Mouse (Mus musculus): ENCODE measurements around the gene Purb. TPM values are rescaled to one million over a fixed set of nuclear protein-coding genes. Genes with fewer than 3 reads are reported as not detected.

Purb gene
- total and polyA plus RNA-seq, 3 experiments: 19.3 to 45.2 (median 42.4) TPM

DNA sequence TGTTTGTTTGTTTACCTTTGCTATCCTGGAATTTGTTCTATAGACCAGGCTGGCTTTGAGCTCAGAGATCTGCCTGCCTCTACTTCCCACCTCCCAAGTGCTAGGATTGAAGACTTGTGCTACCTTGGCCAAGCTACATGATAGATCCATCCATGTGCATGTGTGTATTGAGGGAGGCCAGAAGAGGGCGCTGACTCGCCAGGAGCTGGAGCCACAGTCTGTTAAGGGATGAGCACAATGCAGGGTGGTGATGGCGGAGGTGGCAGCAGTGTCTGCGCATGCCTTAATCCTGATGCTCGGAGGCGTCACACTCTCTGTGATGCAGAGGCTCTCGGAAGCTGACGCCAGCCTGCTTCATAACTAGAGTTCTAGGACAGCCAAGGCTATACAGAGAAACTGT lies 39.3 kb downstream of the Purb start:
- peaks cover 10% of the 10 kb centered on the region for H3K79me2 ChIP-seq (replicated peaks; ENCODE audit: control insufficient read depth, extremely low read depth, insufficient read depth, poor library complexity, severe bottlenecking)
- dilution Hi-C loops (cut with MboI; ENCODE audit: extremely low pct_ligation_motif_present, extremely low pct_unique_long_range_greater_than_20kb, low sequenced_read_pairs): no loop called here
- no peak overlapping the region for H3K4me3 ChIP-seq (replicated peaks in 1 of 3; ENCODE audit: low read depth in 2 of 3, low read length in 2 of 3, poor library complexity in 1 of 3)
- H3K36me3 ChIP-seq (replicated peaks in 1 of 2; ENCODE audit: control insufficient read depth in 1 of 2, insufficient read depth in 1 of 2, low read length in 1 of 2): peaks cover 31 to 65% of the 10 kb centered on the region in 2 experiments
- H3K4me2 ChIP-seq (ENCODE audit: insufficient read depth, low read depth, poor library complexity, severe bottlenecking): no peak overlapping the region
- no peaks in the 10 kb centered on the region for H3K4me1 ChIP-seq (ENCODE audit: control insufficient read depth in 1 of 2, insufficient read depth in 2 of 2)
- in situ Hi-C loops (cut with MboI; ENCODE audit: low pct_ligation_motif_present, low pct_unique_long_range_greater_than_20kb, low sequenced_read_pairs): no loop called here
- H3K9ac ChIP-seq (ENCODE audit: insufficient read depth, low read depth): no peak overlapping the region
- no peaks in the 10 kb centered on the region for H3K27me3 ChIP-seq (replicated peaks)
- TF ChIP-seq PAX5 (IDR thresholded peaks at IDR 0.05; ENCODE audit: low read length) (no peak), BHLHE40 (IDR thresholded peaks at IDR 0.05; ENCODE audit: low read depth, low read length) (no peak), E2F4 (IDR thresholded peaks at IDR 0.05; ENCODE audit: insufficient replicate concordance, low read depth, low read length) (no peak), CTCF (conservative IDR thresholded peaks at IDR 0.05 in 1 of 2, IDR thresholded peaks at IDR 0.05 in 1 of 2; ENCODE audit: low read depth in 2 of 2, low read length in 2 of 2) (peak; percentile 69 to 93), UBTF (IDR thresholded peaks at IDR 0.05; ENCODE audit: low read depth, low read length) (no peak), NRF1 (IDR thresholded peaks at IDR 0.05; ENCODE audit: low read depth, low read length) (no peak), ZMIZ1 (IDR thresholded peaks at IDR 0.05; ENCODE audit: low read depth, low read length) (no peak), TBP (conservative IDR thresholded peaks at IDR 0.05; ENCODE audit: low read depth, low read length) (no peak), USF1 (IDR thresholded peaks at IDR 0.05; ENCODE audit: low read depth, low read length) (no peak), MEF2A (IDR thresholded peaks at IDR 0.05; ENCODE audit: borderline replicate concordance, low read depth, low read length) (no peak), EP300 (IDR thresholded peaks at IDR 0.05; ENCODE audit: low read length) (no peak), ZC3H11A (IDR thresholded peaks at IDR 0.05; ENCODE audit: low read depth, low read length) (0 out of 2 replicates have a peak, but pooled peaks have one; percentile 2), NELFE (IDR thresholded peaks at IDR 0.05; ENCODE audit: low read depth, low read length) (no peak), MAFK (IDR thresholded peaks at IDR 0.05; ENCODE audit: insufficient replicate concordance, low read length) (no peak), IRF4 (IDR thresholded peaks at IDR 0.05; ENCODE audit: low read depth, low read length) (no peak), POLR2A (IDR thresholded peaks at IDR 0.05; ENCODE audit: low read depth, low read length) (no peak), TCF12 (IDR thresholded peaks at IDR 0.05; ENCODE audit: low read depth, low read length) (no peak), MAX (IDR thresholded peaks at IDR 0.05; ENCODE audit: low read length) (peak; percentile 67), HCFC1 (IDR thresholded peaks at IDR 0.05; ENCODE audit: low read depth, low read length) (no peak), RCOR1 (conservative IDR thresholded peaks at IDR 0.05; ENCODE audit: low read depth, low read length) (no peak), MYC (IDR thresholded peaks at IDR 0.05; ENCODE audit: low read depth, low read length) (peak; percentile 78; the same call in 1 of the 2 replicates), JUN (IDR thresholded peaks at IDR 0.05; ENCODE audit: insufficient read depth, low read depth, low read length) (no peak), SMC3 (IDR thresholded peaks at IDR 0.05; ENCODE audit: low read depth, low read length) (peak; percentile 81), MXI1 (IDR thresholded peaks at IDR 0.05; ENCODE audit: low read depth, low read length) (no peak), ELF1 (IDR thresholded peaks at IDR 0.05; ENCODE audit: low read depth, low read length) (no peak), JUND (conservative IDR thresholded peaks at IDR 0.05; ENCODE audit: low read depth, low read length) (no peak), POLR2AphosphoS2 (IDR thresholded peaks at IDR 0.05; ENCODE audit: low read depth, low read length) (no peak), ZKSCAN1 (IDR thresholded peaks at IDR 0.05; ENCODE audit: borderline replicate concordance, low read depth, low read length) (no peak), CHD1 (IDR thresholded peaks at IDR 0.05; ENCODE audit: low read depth, low read length) (no peak), RAD21 (IDR thresholded peaks at IDR 0.05; ENCODE audit: low read depth, low read length) (peak; percentile 84), USF2 (conservative IDR thresholded peaks at IDR 0.05; ENCODE audit: low read depth, low read length) (no peak), KAT2A (IDR thresholded peaks at IDR 0.05; ENCODE audit: insufficient replicate concordance, low read length) (no peak), ETS1 (conservative IDR thresholded peaks at IDR 0.05; ENCODE audit: low read depth, low read length) (no peak), ZNF384 (IDR thresholded peaks at IDR 0.05; ENCODE audit: low read depth, low read length) (no peak), SIN3A (IDR thresholded peaks at IDR 0.05; ENCODE audit: low read length) (no peak), MAZ (IDR thresholded peaks at IDR 0.05; ENCODE audit: low read depth, low read length) (no peak), CHD2 (IDR thresholded peaks at IDR 0.05; ENCODE audit: low read length) (no peak), GABPA (IDR thresholded peaks at IDR 0.05; ENCODE audit: insufficient replicate concordance, low read depth, low read length) (no peak)
- no peaks in the 10 kb centered on the region for H3K9me3 ChIP-seq (replicated peaks; ENCODE audit: low read length)
- peak; percentile 78 for DNase-seq (ENCODE audit: extremely low read depth)
- H3K27ac ChIP-seq (ENCODE audit: insufficient read depth, low read depth): no peak overlapping the region
